In the genomic region with DNA sequence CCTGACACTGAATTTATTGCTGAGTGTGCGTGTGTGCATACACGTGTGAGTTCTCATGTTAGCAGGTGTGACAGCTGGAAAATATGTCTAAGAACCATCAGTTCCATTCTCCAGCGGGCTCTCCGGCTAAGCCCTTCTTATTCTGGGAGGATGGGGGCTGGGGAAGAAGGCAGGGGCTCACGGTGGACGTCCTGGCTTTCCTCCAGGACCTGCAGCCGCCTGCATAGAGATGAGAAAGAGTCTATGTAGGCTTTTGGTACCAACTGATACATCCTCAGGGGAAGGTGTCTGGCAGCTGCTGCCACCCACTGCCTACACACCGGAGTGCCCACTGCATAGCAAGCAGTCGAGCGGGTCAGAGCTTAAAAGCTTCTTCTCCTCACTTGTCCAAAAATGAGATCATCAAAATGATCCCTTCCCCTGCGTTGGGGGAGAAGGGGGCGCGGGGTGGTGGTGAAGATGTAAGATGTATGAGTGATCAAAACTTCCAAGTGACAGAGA, we compare ENCODE assay signal across 25 mouse cellular contexts. TPM values are rescaled to one million over a fixed set of nuclear protein-coding genes. Genes with fewer than 3 reads are reported as not detected.
A peak's percentile ranks its signal among the peaks of the same experiment; 100 is the strongest.
DNase-seq lines count a peak whose midpoint lies in the region; ATAC-seq and TF ChIP-seq lines count a peak whose summit lies in the region.
"Had no signal": no experiment of that assay in that cellular context is flagged by ENCODE, and none has a peak within 500 bp of the region (broad histone marks: within the 10 kb centered on the region; RNA-seq: fewer than 3 reads in every experiment).

No protein-coding gene starts in this region.

- WGBS in forebrain, embryonic 15.5 days, result 55% methylated on average over 13 of the region's 13 CpGs
- 52% methylated on average over 13 of the region's 13 CpGs for WGBS in forebrain, postnatal 0 days
- WGBS in midbrain, embryonic 16.5 days, result 64% methylated on average over 13 of the region's 13 CpGs
- 63% methylated on average over 13 of the region's 13 CpGs for WGBS in midbrain, embryonic 15.5 days

- H3K9me3 ChIP-seq in forebrain, embryonic 15.5 days, result no peaks in the 10 kb centered on the region
- no peaks in the 10 kb centered on the region for H3K9me3 ChIP-seq in forebrain, postnatal 0 days (ENCODE audit: low read length)
- no peaks in the 10 kb centered on the region for H3K9me3 ChIP-seq in midbrain, embryonic 16.5 days (replicated peaks; ENCODE audit: control insufficient read depth, low read length, poor library complexity, severe bottlenecking)
- no peaks in the 10 kb centered on the region for H3K9me3 ChIP-seq in midbrain, embryonic 15.5 days
- H3K9me3 ChIP-seq: heart, embryonic 13.5 days; hindbrain, embryonic 12.5 days; limb, embryonic 12.5 days; liver, embryonic 12.5 days; midbrain, embryonic 13.5 days had no signal

- H3K9ac ChIP-seq in forebrain, embryonic 15.5 days (replicated peaks), result no peak overlapping the region
- H3K9ac ChIP-seq in forebrain, postnatal 0 days, result no peak overlapping the region
- H3K9ac ChIP-seq in midbrain, embryonic 16.5 days (ENCODE audit: low read depth, low read length), result 0 out of 2 replicates have a peak overlapping the region, but pooled peaks have one; percentile 10
- no peak overlapping the region for H3K9ac ChIP-seq in midbrain, embryonic 15.5 days
- H3K9ac ChIP-seq: heart, embryonic 13.5 days; hindbrain, embryonic 12.5 days; limb, embryonic 12.5 days; liver, embryonic 12.5 days; midbrain, embryonic 13.5 days had no signal

- DNase-seq in cerebellum, adult 11-12 months, result peak; percentile 62
- DNase-seq in cerebellum, adult 8-10 months, result no peak
- DNase-seq in forebrain, postnatal 0 days, result no peak
- DNase-seq in embryo, embryonic 10.5 days (ENCODE audit: low spot score), result no peak
- DNase-seq: adrenal gland, postnatal 14 days; cerebellum, adult 11 months; gastrocnemius, postnatal 25 days; heart, adult 2 months; heart, postnatal 14 days; kidney, adult 2 months; lung, adult 18-20 months; lung, postnatal 10 days; right cerebral cortex, adult 18-20 months; thymus, adult 18-20 months; thymus, postnatal 36 days had no signal

- H3K27ac ChIP-seq in forebrain, embryonic 15.5 days (replicated peaks), result 0 out of 2 replicates have a peak overlapping the region, but pooled peaks have one; percentile 2
- no peak overlapping the region for H3K27ac ChIP-seq in forebrain, postnatal 0 days (ENCODE audit: low read depth, low read length)
- H3K27ac ChIP-seq in midbrain, embryonic 16.5 days (ENCODE audit: low read length), result no peak overlapping the region
- no peak overlapping the region for H3K27ac ChIP-seq in midbrain, embryonic 15.5 days
- H3K27ac ChIP-seq: heart, adult 2 months; heart, embryonic 13.5 days; hindbrain, embryonic 12.5 days; kidney, postnatal 0 days; limb, embryonic 12.5 days; liver, embryonic 12.5 days; midbrain, embryonic 13.5 days had no signal

- no peaks in the 10 kb centered on the region for H3K36me3 ChIP-seq in forebrain, embryonic 15.5 days
- H3K36me3 ChIP-seq in forebrain, postnatal 0 days (ENCODE audit: insufficient read depth), result no peaks in the 10 kb centered on the region
- no peaks in the 10 kb centered on the region for H3K36me3 ChIP-seq in midbrain, embryonic 16.5 days (ENCODE audit: control insufficient read depth, insufficient read depth, low read length)
- H3K36me3 ChIP-seq in midbrain, embryonic 15.5 days (replicated peaks), result no peaks in the 10 kb centered on the region
- H3K36me3 ChIP-seq: heart, embryonic 13.5 days; hindbrain, embryonic 12.5 days; limb, embryonic 12.5 days; liver, embryonic 12.5 days; midbrain, embryonic 13.5 days had no signal

- no peak for TF ChIP-seq CTCF in forebrain, postnatal 0 days (IDR thresholded peaks at IDR 0.05; ENCODE audit: low read depth)

- ATAC-seq in forebrain, embryonic 15.5 days (replicated peaks), result no peak
- ATAC-seq in forebrain, postnatal 0 days, result no peak
- no peak for ATAC-seq in midbrain, embryonic 16.5 days
- ATAC-seq in midbrain, embryonic 15.5 days (replicated peaks), result no peak
- ATAC-seq: liver, embryonic 12.5 days; midbrain, embryonic 13.5 days had no signal

- peaks cover 34% of the 10 kb centered on the region for H3K4me1 ChIP-seq in forebrain, embryonic 15.5 days
- no peaks in the 10 kb centered on the region for H3K4me1 ChIP-seq in forebrain, postnatal 0 days (ENCODE audit: insufficient read depth)
- no peaks in the 10 kb centered on the region for H3K4me1 ChIP-seq in midbrain, embryonic 16.5 days (ENCODE audit: control insufficient read depth, insufficient read depth, low read length)
- H3K4me1 ChIP-seq in midbrain, embryonic 15.5 days, result 0 out of 2 replicates have a peak, but pooled peaks cover 5% of the 10 kb centered on the region
- H3K4me1 ChIP-seq: liver, embryonic 12.5 days had no signal

- no peak overlapping the region for H3K4me3 ChIP-seq in forebrain, embryonic 15.5 days
- H3K4me3 ChIP-seq in forebrain, postnatal 0 days (ENCODE audit: low read depth, low read length), result no peak overlapping the region
- H3K4me3 ChIP-seq in midbrain, embryonic 16.5 days (ENCODE audit: low read depth, low read length), result no peak overlapping the region
- H3K4me3 ChIP-seq in midbrain, embryonic 15.5 days, result no peak overlapping the region
- H3K4me3 ChIP-seq: heart, adult 2 months; heart, embryonic 13.5 days; hindbrain, embryonic 12.5 days; limb, embryonic 12.5 days; liver, embryonic 12.5 days; midbrain, embryonic 13.5 days; myocyte had no signal

- no peaks in the 10 kb centered on the region for H3K27me3 ChIP-seq in forebrain, embryonic 15.5 days
- H3K27me3 ChIP-seq in forebrain, postnatal 0 days (ENCODE audit: insufficient read depth, low read length), result no peaks in the 10 kb centered on the region
- H3K27me3 ChIP-seq in midbrain, embryonic 16.5 days (ENCODE audit: control insufficient read depth, insufficient read depth, low read depth, low read length), result no peaks in the 10 kb centered on the region; the same call in 1 of the 2 replicates
- H3K27me3 ChIP-seq in midbrain, embryonic 15.5 days (replicated peaks), result no peaks in the 10 kb centered on the region
- H3K27me3 ChIP-seq: limb, embryonic 12.5 days had no signal

- no peak overlapping the region for H3K4me2 ChIP-seq in forebrain, embryonic 15.5 days (replicated peaks)
- no peak overlapping the region for H3K4me2 ChIP-seq in forebrain, postnatal 0 days (ENCODE audit: low read depth)
- no peak overlapping the region for H3K4me2 ChIP-seq in midbrain, embryonic 16.5 days (ENCODE audit: low read length)
- no peak overlapping the region for H3K4me2 ChIP-seq in midbrain, embryonic 15.5 days
- H3K4me2 ChIP-seq: heart, embryonic 13.5 days; hindbrain, embryonic 12.5 days; limb, embryonic 12.5 days; liver, embryonic 12.5 days; midbrain, embryonic 13.5 days had no signal

RNA-seq across cellular contexts. Expression of a gene that starts 14.3 kb away (rescaled TPM):
- 221 and 226 TPM in 2 replicates for polyA plus RNA-seq in forebrain, embryonic 15.5 days (2015; fragmentation: Nextera tagmentation; extraction: Ambion mirVana)
- total RNA-seq in forebrain, postnatal 0 days (2014; rRNA removed), result 59.2 and 70.1 TPM in 2 replicates
- polyA plus RNA-seq in forebrain, postnatal 0 days (2015; fragmentation: Nextera tagmentation; extraction: Ambion mirVana), result 88.7 and 213 TPM in 2 replicates
- polyA plus RNA-seq in midbrain, embryonic 16.5 days (2015; fragmentation: Nextera tagmentation; extraction: Ambion mirVana), result 244 and 258 TPM in 2 replicates
- 208 and 234 TPM in 2 replicates for polyA plus RNA-seq in midbrain, embryonic 15.5 days (2015; fragmentation: Nextera tagmentation; extraction: Ambion mirVana)

RNA-seq across cellular contexts. Expression of a gene that starts 15.1 kb away (rescaled TPM):
- polyA plus RNA-seq in forebrain, embryonic 15.5 days (2015; fragmentation: Nextera tagmentation; extraction: Ambion mirVana), result 150 and 155 TPM in 2 replicates
- total RNA-seq in forebrain, postnatal 0 days (2014; rRNA removed), result 103 and 109 TPM in 2 replicates
- 160 and 179 TPM in 2 replicates for polyA plus RNA-seq in forebrain, postnatal 0 days (2015; fragmentation: Nextera tagmentation; extraction: Ambion mirVana)
- 144 and 157 TPM in 2 replicates for polyA plus RNA-seq in midbrain, embryonic 16.5 days (2015; fragmentation: Nextera tagmentation; extraction: Ambion mirVana)
- 143 TPM in 2 replicates for polyA plus RNA-seq in midbrain, embryonic 15.5 days (2015; fragmentation: Nextera tagmentation; extraction: Ambion mirVana)
